Mouse (Mus musculus): ENCODE results near the gene Slc29a4. TPM values are rescaled to one million over a fixed set of nuclear protein-coding genes. Genes with fewer than 3 reads are reported as not detected.

Slc29a4 gene
- total RNA-seq, 2 experiments from 2014 or later: 0.27 to 0.54 TPM

- intact Hi-C loops (cut with DNase I): no loop called here
- no peak for DNase-seq
Observed at GRCm38 (mm10) chr5:142694627-142695340, 2.5 kb downstream of the Slc29a4 start.

- intact Hi-C loops (cut with DNase I): loop anchor here (1.0 kb wide), 1 partner anchor 47 kb away; no protein-coding TSS in a partner anchor
- no peak for DNase-seq
Observed at GRCm38 (mm10) chr5:142696258-142696657, 3.9 kb downstream of the Slc29a4 start.

GRCm38 (mm10) chr5:142696865-142697264 is 4.6 kb downstream of the Slc29a4 start:
- DNase-seq: no peak
- intact Hi-C loops (cut with DNase I): loop anchor here (1.0 kb wide), 1 partner anchor 48 kb away; no protein-coding TSS in a partner anchor

- intact Hi-C loops (cut with DNase I): no loop called here
- DNase-seq: no peak
Observed at GRCm38 (mm10) chr5:142697742-142698141, 5.4 kb downstream of the Slc29a4 start.

GRCm38 (mm10) chr5:142700842-142701589 is 8.7 kb downstream of the Slc29a4 start:
- no peak for DNase-seq
- intact Hi-C loops (cut with DNase I): no loop called here

- peak in 1 of 2 experiments; percentile 8 for DNase-seq
Observed at GRCm38 (mm10) chr5:142701651-142702510, 9.6 kb downstream of the Slc29a4 start.

GRCm38 (mm10) chr5:142702511-142703138 is 10.3 kb downstream of the Slc29a4 start:
- intact Hi-C loops (cut with DNase I): no loop called here
- DNase-seq: no peak

More at GRCm38 (mm10) chr5:142701651-142702510, 9.6 kb downstream of the Slc29a4 start:
- intact Hi-C loops (cut with DNase I): no loop called here

GRCm38 (mm10) chr5:142703569-142703968 is 11.3 kb downstream of the Slc29a4 start:
- DNase-seq: no peak
- intact Hi-C loops (cut with DNase I): no loop called here

- no peak for DNase-seq
Observed at GRCm38 (mm10) chr5:142707709-142708108, 15.4 kb downstream of the Slc29a4 start.

GRCm38 (mm10) chr5:142709436-142709835 is 17.1 kb downstream of the Slc29a4 start:
- intact Hi-C loops (cut with DNase I): no loop called here
- no peak for DNase-seq

More at GRCm38 (mm10) chr5:142707709-142708108, 15.4 kb downstream of the Slc29a4 start:
- intact Hi-C loops (cut with DNase I): no loop called here

GRCm38 (mm10) chr5:142712373-142712772 is 20.1 kb downstream of the Slc29a4 start:
- intact Hi-C loops (cut with DNase I): no loop called here
- no peak for DNase-seq

GRCm38 (mm10) chr5:142713966-142714365 is 21.7 kb downstream of the Slc29a4 start:
- no peak for DNase-seq
- intact Hi-C loops (cut with DNase I): no loop called here

GRCm38 (mm10) chr5:142715059-142715458 is 22.7 kb downstream of the Slc29a4 start:
- intact Hi-C loops (cut with DNase I): loop anchor here (5.0 kb wide), 4 partner anchors 43 to 238 kb away; no protein-coding TSS in a partner anchor
- no peak for DNase-seq

GRCm38 (mm10) chr5:142716056-142716455 is 23.7 kb downstream of the Slc29a4 start:
- no peak for DNase-seq
- intact Hi-C loops (cut with DNase I): loop anchor here (5.0 kb wide), 4 partner anchors 44 to 239 kb away; no protein-coding TSS in a partner anchor

- intact Hi-C loops (cut with DNase I): loop anchor here (5.0 kb wide), 4 partner anchors 46 to 241 kb away; no protein-coding TSS in a partner anchor
- DNase-seq: peak; percentile 72 to 79
Observed at GRCm38 (mm10) chr5:142718037-142718436, 25.7 kb downstream of the Slc29a4 start.

- intact Hi-C loops (cut with DNase I): loop anchor here (5.0 kb wide), 4 partner anchors 46 to 241 kb away; no protein-coding TSS in a partner anchor
- no peak for DNase-seq
Observed at GRCm38 (mm10) chr5:142718486-142718885, 26.2 kb downstream of the Slc29a4 start.

GRCm38 (mm10) chr5:142719897-142720296 is 27.6 kb downstream of the Slc29a4 start:
- intact Hi-C loops (cut with DNase I): loop anchor here (5.0 kb wide), 6 partner anchors 48 to 243 kb away; no protein-coding TSS in a partner anchor
- DNase-seq: no peak

- intact Hi-C loops (cut with DNase I): loop anchor here (5.0 kb wide), 2 partner anchors 129 to 154 kb away; no protein-coding TSS in a partner anchor
- DNase-seq: peak in 1 of 2 experiments; percentile 37
Observed at GRCm38 (mm10) chr5:142723520-142724133, 31.3 kb downstream of the Slc29a4 start.

- intact Hi-C loops (cut with DNase I): loop anchor here (5.0 kb wide), 2 partner anchors 128 to 153 kb away; no protein-coding TSS in a partner anchor
- DNase-seq: no peak
Observed at GRCm38 (mm10) chr5:142724265-142724664, 32.0 kb downstream of the Slc29a4 start.

Data from gastrocnemius, postnatal 36 days (tissue).